Mouse (Mus musculus): ENCODE data around the gene Tdrd7. TPM values are rescaled to one million over a fixed set of nuclear protein-coding genes. Genes with fewer than 3 reads are reported as not detected.
A peak's percentile ranks its signal among the peaks of the same experiment; 100 is the strongest.

Tdrd7 gene
- polyA plus RNA-seq, 1 experiment from 2014 or later = 28.9 TPM

GRCm38 (mm10) chr4:45990427-45991135 is 25.4 kb downstream of the Tdrd7 start:
- Histone ChIP-seq H3K9ac (replicated peaks; ENCODE audit: low read depth) (no peak overlapping the region), H3K4me1 (ENCODE audit: insufficient read depth, low read depth, low read length) (no peaks in the 10 kb centered on the region), H3K27me3 (replicated peaks; ENCODE audit: insufficient read depth, low read length) (no peaks in the 10 kb centered on the region), H3K4me2 (replicated peaks; ENCODE audit: low read depth, low read length) (no peak overlapping the region), H3K36me3 (ENCODE audit: insufficient read depth, low read length) (peaks cover 17% of the 10 kb centered on the region; the same call in 1 of the 2 replicates), H3K4me3 (ENCODE audit: low read depth, low read length) (no peak overlapping the region), H3K9me3 (ENCODE audit: low read length) (no peaks in the 10 kb centered on the region), H3K27ac (ENCODE audit: low read length) (no peak overlapping the region)
- WGBS = 27% methylated on average over 6 of the region's 6 CpGs
- peak; percentile 49 for ATAC-seq
- DNase-seq (ENCODE audit: low spot score) = peak; percentile 21
- no peak for TF ChIP-seq CTCF (IDR thresholded peaks at IDR 0.05)
- TF ChIP-seq EP300 (IDR thresholded peaks at IDR 0.05) = peak; percentile 27; the same call in 1 of the 2 replicates

GRCm38 (mm10) chr4:45998536-45998935 is 33.4 kb downstream of the Tdrd7 start:
- WGBS = 83% methylated on average over 4 of the region's 4 CpGs
- Histone ChIP-seq H3K27me3 (replicated peaks; ENCODE audit: insufficient read depth, low read length) (no peaks in the 10 kb centered on the region), H3K9ac (replicated peaks; ENCODE audit: low read depth) (no peak overlapping the region), H3K4me2 (replicated peaks; ENCODE audit: low read depth, low read length) (no peak overlapping the region), H3K9me3 (ENCODE audit: low read length) (no peaks in the 10 kb centered on the region), H3K36me3 (ENCODE audit: insufficient read depth, low read length) (peaks cover 14% of the 10 kb centered on the region; the same call in 1 of the 2 replicates), H3K27ac (ENCODE audit: low read length) (no peak overlapping the region), H3K4me1 (ENCODE audit: insufficient read depth, low read depth, low read length) (no peaks in the 10 kb centered on the region), H3K4me3 (ENCODE audit: low read depth, low read length) (no peak overlapping the region)
- no peak for ATAC-seq
- DNase-seq (ENCODE audit: low spot score) = no peak
- no peak for TF ChIP-seq EP300 (IDR thresholded peaks at IDR 0.05)
- no peak for TF ChIP-seq CTCF (IDR thresholded peaks at IDR 0.05)

DNA sequence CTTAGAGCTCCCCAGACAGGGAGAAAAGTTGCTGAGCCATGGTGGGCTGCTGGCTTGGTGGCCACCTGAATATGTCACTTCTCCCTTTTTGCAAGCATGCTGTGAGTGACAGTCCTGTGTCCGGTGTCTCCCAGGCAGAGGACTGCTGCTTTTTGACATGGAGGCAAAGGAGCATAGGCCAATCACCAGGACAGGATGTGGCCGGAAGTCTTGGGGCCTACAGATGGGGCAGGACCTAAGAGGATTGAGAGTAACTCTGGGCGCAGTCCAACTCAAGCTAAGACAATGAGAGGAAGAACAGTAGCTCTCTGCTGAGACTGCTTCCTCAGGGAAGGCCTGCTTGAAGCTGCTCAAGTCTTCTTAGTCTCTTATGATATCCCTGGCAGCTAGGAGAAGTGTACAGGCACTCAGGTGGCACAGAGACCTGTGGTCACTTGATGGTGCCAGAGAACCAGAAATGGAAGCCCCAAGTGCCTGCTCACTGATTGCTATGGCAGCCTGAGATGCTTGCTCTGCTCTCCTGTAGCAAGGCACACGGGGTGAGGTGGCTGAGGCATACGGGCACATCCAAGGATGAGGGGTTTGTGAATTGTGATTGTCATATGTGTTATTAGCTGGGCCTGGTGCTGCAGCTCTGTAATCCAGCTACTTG is 43.1 kb downstream of the Tdrd7 start:
- Histone ChIP-seq H3K4me2 (replicated peaks; ENCODE audit: low read depth, low read length) (no peak overlapping the region), H3K4me1 (ENCODE audit: insufficient read depth, low read depth, low read length) (no peaks in the 10 kb centered on the region), H3K4me3 (ENCODE audit: low read depth, low read length) (no peak overlapping the region), H3K9ac (replicated peaks; ENCODE audit: low read depth) (no peak overlapping the region), H3K9me3 (ENCODE audit: low read length) (no peaks in the 10 kb centered on the region), H3K27ac (ENCODE audit: low read length) (no peak overlapping the region), H3K27me3 (replicated peaks; ENCODE audit: insufficient read depth, low read length) (no peaks in the 10 kb centered on the region), H3K36me3 (ENCODE audit: insufficient read depth, low read length) (peaks cover 34% of the 10 kb centered on the region; the same call in 1 of the 2 replicates)
- DNase-seq (ENCODE audit: low spot score) = peak; percentile 51
- WGBS = 72% methylated on average over 5 of the region's 5 CpGs
- ATAC-seq = peak; percentile 72
- TF ChIP-seq CTCF (IDR thresholded peaks at IDR 0.05) (0 out of 2 replicates have a peak, but pooled peaks have one; percentile 14), EP300 (IDR thresholded peaks at IDR 0.05) (no peak)

DNA sequence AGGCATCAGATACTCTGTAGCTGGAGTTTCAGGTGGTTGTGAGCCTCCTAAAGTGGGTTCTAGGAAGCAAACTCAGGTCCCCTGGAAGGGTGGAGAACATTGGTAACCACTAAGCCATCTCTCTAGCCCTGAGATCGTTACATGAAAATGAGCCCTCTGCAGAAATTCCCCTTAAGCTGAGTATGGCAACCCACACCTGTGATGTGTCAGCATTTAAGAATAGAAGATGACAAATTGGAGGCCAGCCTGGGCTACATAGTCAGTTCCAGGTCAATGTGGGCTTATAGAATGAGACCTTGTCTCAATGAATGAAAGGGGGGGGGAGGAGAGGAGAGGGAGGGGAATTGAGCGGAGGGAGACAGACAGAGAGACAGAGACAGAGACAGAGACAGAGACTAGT is 46.6 kb downstream of the Tdrd7 start:
- ATAC-seq (no peak), DNase-seq (ENCODE audit: low spot score) (no peak)

DNA sequence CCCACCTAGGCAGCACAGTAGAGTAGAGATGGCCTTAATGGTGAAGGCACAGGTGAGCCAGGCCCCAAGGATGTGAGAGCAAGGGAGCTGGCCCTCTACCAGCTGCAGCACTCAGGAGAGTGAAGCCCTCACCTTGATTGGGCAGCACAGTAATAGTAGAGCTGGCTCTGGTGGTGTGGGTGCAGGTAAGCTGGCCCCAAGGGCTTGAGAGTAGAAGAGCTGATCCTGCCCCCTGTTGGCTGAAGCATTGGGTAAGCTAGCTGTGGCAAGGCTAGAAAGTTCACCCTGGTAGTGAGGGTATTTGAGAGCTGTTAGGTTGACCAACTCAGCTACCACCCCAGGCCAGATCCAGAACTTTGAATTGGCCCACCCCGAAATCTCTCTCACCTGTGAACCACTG is 50.5 kb downstream of the Tdrd7 start:
- no peak overlapping the region for H3K9ac ChIP-seq (replicated peaks; ENCODE audit: low read depth)
- no peak overlapping the region for H3K4me3 ChIP-seq (ENCODE audit: low read depth, low read length)
- H3K4me2 ChIP-seq (replicated peaks; ENCODE audit: low read depth, low read length) = no peak overlapping the region
- peaks cover 27% of the 10 kb centered on the region for H3K36me3 ChIP-seq (ENCODE audit: insufficient read depth, low read length)
- H3K4me1 ChIP-seq (ENCODE audit: insufficient read depth, low read depth, low read length) = no peaks in the 10 kb centered on the region
- no peak for DNase-seq (ENCODE audit: low spot score)
- no peak overlapping the region for H3K27ac ChIP-seq (ENCODE audit: low read length)
- H3K27me3 ChIP-seq (replicated peaks; ENCODE audit: insufficient read depth, low read length) = no peaks in the 10 kb centered on the region
- TF ChIP-seq CTCF (IDR thresholded peaks at IDR 0.05) (peak; percentile 35), EP300 (IDR thresholded peaks at IDR 0.05) (no peak)
- no peaks in the 10 kb centered on the region for H3K9me3 ChIP-seq (ENCODE audit: low read length)
- no peak for ATAC-seq
- 88% methylated on average over 1 of the region's 1 CpGs for WGBS

More for the DNA sequence above, 46.6 kb downstream of the Tdrd7 start:
- WGBS = 91% methylated on average over 2 of the region's 2 CpGs
- Histone ChIP-seq H3K9me3 (ENCODE audit: low read length) (no peaks in the 10 kb centered on the region), H3K4me3 (ENCODE audit: low read depth, low read length) (no peak overlapping the region), H3K36me3 (ENCODE audit: insufficient read depth, low read length) (peaks cover 24% of the 10 kb centered on the region), H3K9ac (replicated peaks; ENCODE audit: low read depth) (no peak overlapping the region), H3K4me1 (ENCODE audit: insufficient read depth, low read depth, low read length) (no peaks in the 10 kb centered on the region), H3K4me2 (replicated peaks; ENCODE audit: low read depth, low read length) (no peak overlapping the region), H3K27ac (ENCODE audit: low read length) (no peak overlapping the region), H3K27me3 (replicated peaks; ENCODE audit: insufficient read depth, low read length) (no peaks in the 10 kb centered on the region)
- TF ChIP-seq CTCF (IDR thresholded peaks at IDR 0.05) = no peak
- TF ChIP-seq EP300 (IDR thresholded peaks at IDR 0.05) = no peak

DNA sequence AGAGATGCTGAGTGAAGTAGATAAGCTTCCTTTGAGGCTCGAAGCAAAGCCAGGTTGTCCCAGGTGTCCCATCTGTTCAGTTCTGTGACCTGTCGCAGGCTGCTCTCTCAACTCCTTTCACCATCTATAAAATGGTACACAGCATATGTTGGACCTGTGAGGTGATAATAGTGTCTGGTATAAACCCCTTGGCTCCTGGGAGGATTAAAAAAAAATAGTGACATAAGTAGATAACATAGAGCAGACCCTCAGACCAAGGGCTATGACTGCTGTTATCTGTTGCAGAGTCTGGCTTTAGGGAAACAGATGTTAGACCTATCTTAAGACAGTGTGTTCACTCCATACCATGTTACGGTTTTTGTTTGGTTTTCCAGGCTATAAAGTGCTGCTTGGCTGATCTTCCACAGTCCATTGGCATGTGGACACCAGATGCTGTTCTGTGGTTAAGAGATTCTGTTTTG is 57.9 kb downstream of the Tdrd7 start:
- Histone ChIP-seq H3K27ac (ENCODE audit: low read length) (no peak overlapping the region), H3K9me3 (ENCODE audit: low read length) (no peaks in the 10 kb centered on the region), H3K36me3 (ENCODE audit: insufficient read depth, low read length) (peaks cover 4% of the 10 kb centered on the region; the same call in 1 of the 2 replicates), H3K4me3 (ENCODE audit: low read depth, low read length) (no peak overlapping the region), H3K27me3 (replicated peaks; ENCODE audit: insufficient read depth, low read length) (no peaks in the 10 kb centered on the region), H3K4me1 (ENCODE audit: insufficient read depth, low read depth, low read length) (no peaks in the 10 kb centered on the region), H3K9ac (replicated peaks; ENCODE audit: low read depth) (no peak overlapping the region), H3K4me2 (replicated peaks; ENCODE audit: low read depth, low read length) (no peak overlapping the region)
- DNase-seq (ENCODE audit: low spot score) (no peak), ATAC-seq (no peak)
- TF ChIP-seq EP300 (IDR thresholded peaks at IDR 0.05) = no peak
- no peak for TF ChIP-seq CTCF (IDR thresholded peaks at IDR 0.05)
- 63% methylated on average over 3 of the region's 3 CpGs for WGBS

All from lung, postnatal 0 days (tissue).